Mouse (Mus musculus): ENCODE data around the gene Dcp1b. TPM values are rescaled to one million over a fixed set of nuclear protein-coding genes. Genes with fewer than 3 reads are reported as not detected.
A peak's percentile ranks its signal among the peaks of the same experiment; 100 is the strongest.

Gene Dcp1b
- total RNA-seq (2015; ENCODE audit: low replicate concordance) (1.2 and 2.1 TPM in 2 replicates), total RNA-seq (2017; ENCODE audit: low replicate concordance) (1.4 and 3.3 TPM in 2 replicates)

- ATAC-seq (replicated peaks; ENCODE audit: low FRiP score, poor library complexity, severe bottlenecking), result peak; percentile 89
Observed at GRCm38 (mm10) chr6:119175078-119175853, at the start of gene Dcp1b. TSS of gene Dcp1b (plus strand) at chr6:119175253.

GRCm38 (mm10) chr6:119126991-119127390, 48.1 kb upstream of the Dcp1b start:
- no peak for ATAC-seq (replicated peaks; ENCODE audit: low FRiP score, poor library complexity, severe bottlenecking)

DNA sequence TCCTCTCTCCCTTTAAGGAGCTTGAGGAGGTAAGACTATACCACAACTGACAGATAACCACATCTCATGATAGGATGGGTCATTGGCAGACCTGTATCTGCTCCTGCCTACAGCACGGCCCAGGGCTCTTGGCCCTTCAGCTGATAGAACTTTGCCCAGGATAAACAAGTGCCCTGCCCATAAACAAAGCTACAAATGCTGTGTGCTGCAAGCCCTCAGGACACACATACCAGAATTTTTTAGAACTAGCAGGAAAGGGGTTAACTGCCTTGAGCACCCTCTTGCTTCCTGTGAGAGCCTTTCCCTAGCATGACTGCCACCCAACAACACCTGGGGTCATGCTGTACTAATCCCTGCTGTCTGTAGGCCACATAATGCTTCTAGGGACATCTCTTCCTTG, 47.0 kb upstream of the Dcp1b start:
- ATAC-seq (replicated peaks; ENCODE audit: low FRiP score, poor library complexity, severe bottlenecking), result no peak

DNA sequence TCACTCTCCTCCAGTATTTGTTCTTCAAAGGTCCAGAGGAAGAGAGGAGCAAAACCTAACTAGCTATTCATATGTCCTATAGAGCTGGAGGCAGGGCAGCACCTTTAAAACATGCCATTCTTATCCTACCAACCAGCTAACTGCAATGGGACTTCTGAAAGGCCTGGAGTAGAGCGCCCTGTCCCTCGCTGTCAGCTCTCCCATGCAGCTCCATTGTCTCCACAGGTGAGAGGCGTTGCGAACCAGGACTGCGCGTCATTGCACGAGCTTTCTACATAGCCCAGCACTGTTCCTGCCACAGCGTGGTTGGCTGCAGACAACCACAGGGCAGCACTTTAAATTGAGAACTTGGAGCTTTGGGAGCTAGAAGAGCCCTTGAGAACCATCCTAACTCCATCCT, 46.5 kb upstream of the Dcp1b start:
- no peak for ATAC-seq (replicated peaks; ENCODE audit: low FRiP score, poor library complexity, severe bottlenecking)

- no peak for ATAC-seq (replicated peaks; ENCODE audit: low FRiP score, poor library complexity, severe bottlenecking)
Observed at GRCm38 (mm10) chr6:119129664-119130063, 45.4 kb upstream of the Dcp1b start.

GRCm38 (mm10) chr6:119132111-119132735, 42.8 kb upstream of the Dcp1b start:
- no peak for ATAC-seq (replicated peaks; ENCODE audit: low FRiP score, poor library complexity, severe bottlenecking)

GRCm38 (mm10) chr6:119132863-119133262, 42.2 kb upstream of the Dcp1b start:
- ATAC-seq (replicated peaks; ENCODE audit: low FRiP score, poor library complexity, severe bottlenecking), result no peak

DNA sequence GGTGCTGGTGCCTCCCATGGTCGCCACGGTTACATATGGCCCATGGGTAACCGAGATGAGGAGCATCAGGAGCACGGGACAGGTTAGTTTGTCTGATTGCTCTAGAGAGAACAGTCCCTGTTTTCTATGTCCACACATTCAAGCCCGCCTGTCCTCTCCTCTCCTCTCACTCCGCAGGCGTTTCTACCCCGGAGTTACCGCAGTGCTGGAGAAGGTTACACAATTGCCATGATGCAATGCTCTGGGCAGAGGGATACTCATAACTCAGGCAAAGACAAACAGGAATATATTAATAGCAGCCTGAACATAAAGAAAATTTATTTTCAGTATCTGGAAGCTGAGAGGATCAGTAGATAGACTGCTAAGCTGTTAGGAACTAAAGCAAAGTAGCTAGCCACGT, 37.3 kb upstream of the Dcp1b start:
- ATAC-seq (replicated peaks; ENCODE audit: low FRiP score, poor library complexity, severe bottlenecking), result no peak

DNA sequence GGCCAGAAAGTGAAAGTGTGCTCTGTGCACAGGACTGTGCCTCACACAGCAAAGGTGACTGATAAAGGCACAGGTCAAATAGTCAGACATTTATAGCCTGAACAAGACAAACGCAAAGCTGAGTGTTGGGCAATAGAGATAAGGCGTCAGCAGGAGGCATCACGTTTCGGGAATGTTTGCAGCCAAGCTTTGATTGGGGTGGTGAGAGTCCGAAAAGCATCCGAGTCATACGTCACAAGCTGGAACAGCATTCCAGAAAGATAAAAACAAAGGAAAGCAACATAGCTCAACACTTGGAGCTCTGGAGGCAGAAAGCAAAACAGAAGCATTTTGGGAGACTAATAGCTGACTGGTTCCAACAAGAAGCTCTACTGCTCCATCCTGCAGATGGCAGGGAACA, 35.5 kb upstream of the Dcp1b start:
- ATAC-seq (replicated peaks; ENCODE audit: low FRiP score, poor library complexity, severe bottlenecking), result no peak

GRCm38 (mm10) chr6:119145109-119145508, 29.9 kb upstream of the Dcp1b start:
- no peak for ATAC-seq (replicated peaks; ENCODE audit: low FRiP score, poor library complexity, severe bottlenecking)

DNA sequence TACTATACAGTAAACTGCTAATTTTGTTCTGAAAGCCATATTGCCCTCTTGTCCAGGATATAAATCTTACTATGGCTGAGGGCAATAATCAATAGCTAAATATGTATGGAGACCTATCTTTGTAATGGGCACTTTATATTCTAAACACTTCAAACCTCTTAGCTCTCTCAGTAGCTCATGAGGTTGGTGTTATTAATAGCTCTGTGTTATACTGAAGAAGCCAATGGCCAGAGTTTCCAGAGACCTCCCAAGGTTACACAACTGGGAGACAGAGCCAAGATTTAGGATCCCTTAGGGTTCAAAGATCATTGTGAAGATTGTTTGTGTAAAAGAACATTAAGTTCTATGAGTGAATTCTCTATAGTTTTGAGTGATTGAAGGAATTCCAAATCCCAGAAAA, 9.4 kb upstream of the Dcp1b start:
- no peak for ATAC-seq (replicated peaks; ENCODE audit: low FRiP score, poor library complexity, severe bottlenecking)

DNA sequence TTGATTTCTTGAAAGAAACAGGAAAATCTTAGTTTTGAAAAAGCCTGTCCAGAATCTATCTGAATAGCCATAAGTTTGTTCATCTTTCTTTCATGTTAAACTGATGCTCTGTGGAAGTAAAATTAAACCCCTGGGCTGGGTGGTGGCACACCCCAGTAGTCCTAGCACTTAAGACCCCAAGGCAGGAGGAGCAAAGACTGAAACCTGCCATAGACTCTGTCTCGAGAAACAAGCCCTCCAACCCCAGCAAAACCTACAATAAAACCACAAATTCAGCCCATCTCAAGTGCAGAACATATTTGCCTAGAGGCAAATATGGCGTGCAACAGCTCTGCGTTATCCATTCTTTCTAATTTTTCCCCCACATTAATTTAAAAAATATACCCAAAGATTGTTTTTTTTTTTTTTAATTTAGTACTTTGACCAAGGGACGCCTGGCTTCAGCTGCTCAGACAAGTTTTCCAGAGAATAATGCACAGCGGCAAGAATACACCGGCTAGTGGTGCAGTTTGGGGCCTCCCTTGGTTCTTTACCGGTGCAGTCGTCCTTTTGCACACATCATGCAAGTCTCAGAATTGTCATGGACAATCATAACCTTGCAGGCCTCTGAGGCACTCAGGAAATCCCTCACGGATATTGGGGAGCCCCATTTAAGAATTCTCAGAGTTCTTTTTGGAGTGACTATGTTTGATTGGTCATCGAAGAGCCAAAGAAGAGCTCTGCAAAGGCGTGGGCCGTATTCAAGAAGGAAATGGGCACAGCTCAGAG, 562 bp upstream of the Dcp1b start:
- no peak for ATAC-seq (replicated peaks; ENCODE audit: low FRiP score, poor library complexity, severe bottlenecking)

GRCm38 (mm10) chr6:119176103-119176502, 1.1 kb downstream of the Dcp1b start:
- ATAC-seq (replicated peaks; ENCODE audit: low FRiP score, poor library complexity, severe bottlenecking), result no peak

GRCm38 (mm10) chr6:119177101-119177500, 2.0 kb downstream of the Dcp1b start:
- ATAC-seq (replicated peaks; ENCODE audit: low FRiP score, poor library complexity, severe bottlenecking), result no peak

GRCm38 (mm10) chr6:119180188-119180587, 5.1 kb downstream of the Dcp1b start:
- no peak for ATAC-seq (replicated peaks; ENCODE audit: low FRiP score, poor library complexity, severe bottlenecking)

GRCm38 (mm10) chr6:119182211-119182610, 7.2 kb downstream of the Dcp1b start:
- no peak for ATAC-seq (replicated peaks; ENCODE audit: low FRiP score, poor library complexity, severe bottlenecking)

DNA sequence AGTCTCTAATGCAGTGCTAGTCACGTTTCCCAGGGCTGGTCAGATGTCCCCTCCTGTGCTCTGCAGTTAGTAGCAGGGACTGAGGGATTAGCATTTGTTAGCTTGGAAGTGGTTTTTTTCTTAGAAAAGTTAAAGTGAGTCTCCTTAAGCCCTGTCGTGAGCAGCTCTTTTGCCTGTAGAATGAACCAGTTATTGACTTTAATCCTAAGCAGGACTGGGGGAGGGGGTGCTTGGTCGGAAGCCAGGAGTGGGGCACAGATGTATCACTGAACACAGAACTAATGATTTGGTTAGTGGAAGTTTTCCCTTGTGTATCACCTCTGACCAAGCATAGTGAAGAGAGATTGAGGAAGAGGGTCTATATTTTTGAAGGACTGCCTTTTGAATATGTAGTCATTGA, 8.7 kb downstream of the Dcp1b start:
- ATAC-seq (replicated peaks; ENCODE audit: low FRiP score, poor library complexity, severe bottlenecking), result no peak

- ATAC-seq (replicated peaks; ENCODE audit: low FRiP score, poor library complexity, severe bottlenecking), result no peak
Observed at GRCm38 (mm10) chr6:119186658-119187057, 11.6 kb downstream of the Dcp1b start.

GRCm38 (mm10) chr6:119187631-119188030, 12.6 kb downstream of the Dcp1b start:
- no peak for ATAC-seq (replicated peaks; ENCODE audit: low FRiP score, poor library complexity, severe bottlenecking)

DNA sequence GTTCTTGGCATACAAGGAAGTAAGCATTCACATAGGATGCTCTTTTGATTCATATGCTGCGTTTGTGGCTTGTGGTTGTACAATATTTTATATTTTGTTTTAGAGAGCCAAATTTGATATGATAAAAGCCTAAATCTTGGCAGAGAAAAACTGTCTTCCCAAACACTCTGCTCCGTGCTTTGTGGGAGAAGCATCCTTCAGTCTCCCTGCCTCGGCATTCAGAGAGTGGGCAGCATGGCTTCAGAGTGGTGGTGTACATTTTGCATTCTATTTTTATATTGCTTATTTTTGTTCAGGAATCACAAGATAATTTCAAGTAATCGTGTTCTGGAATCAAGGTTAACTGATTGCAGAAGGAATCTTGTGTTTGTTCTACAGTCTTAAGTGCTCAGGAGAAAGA, 16.4 kb downstream of the Dcp1b start:
- no peak for ATAC-seq (replicated peaks; ENCODE audit: low FRiP score, poor library complexity, severe bottlenecking)
